Mouse (Mus musculus) limb, embryonic 10.5 days (tissue): ENCODE results near the gene Phf19. TPM values are rescaled to one million over a fixed set of nuclear protein-coding genes. Genes with fewer than 3 reads are reported as not detected.

Source experiments
- DNase-seq: peaks from one replicate; pipeline ENCODE4 v3.0.0-alpha.2; 2017; ENCODE audit warnings: low spot score
- H3K27ac ChIP-seq: fragments of 300-500 bp; sonication (generic); 2 replicates; pipeline ENCODE4 v1.5.1; 2016; ENCODE audit warnings: mild to moderate bottlenecking
- H3K27me3 ChIP-seq: fragments of 300-500 bp; sonication (generic); 2 replicates; pipeline ENCODE4 v1.6.1; 2016; ENCODE audit warnings: low read depth, mild to moderate bottlenecking; ENCODE audit not compliant: poor library complexity, severe bottlenecking
- H3K36me3 ChIP-seq: fragments of 300-500 bp; sonication (generic); 2 replicates; pipeline ENCODE4 v1.6.1; 2016; ENCODE audit warnings: mild to moderate bottlenecking, moderate library complexity
- H3K4me1 ChIP-seq: fragments of 300-500 bp; sonication (generic); 2 replicates; pipeline ENCODE4 v1.6.1; 2016
- H3K4me3 ChIP-seq: fragments of 300-500 bp; sonication (generic); 2 replicates; pipeline ENCODE4 v1.5.1; 2016; ENCODE audit warnings: mild to moderate bottlenecking, moderate library complexity
- H3K9me3 ChIP-seq: fragments of 300-500 bp; sonication (generic); replicated peaks from 2 replicates; pipeline ENCODE4 v1.6.1; 2016; ENCODE audit warnings: mild to moderate bottlenecking
- WGBS: fragments of 180-500 bp; shearing (Covaris S2); methylation state at CpG from one replicate; pipeline ENCODE4 v1.1.7; 2016; 5-methylcytosine and 5-hydroxymethylcytosine counted together
- polyA plus RNA-seq: library from polyadenylated mRNA; unstranded; fragments of >200 nt; fragmentation: Nextera tagmentation; extraction: Ambion mirVana; gene quantifications from 2 replicates; pipeline ENCODE4 v1.2.1, GENCODE M21; 2016

The Phf19 gene
- polyA plus RNA-seq, result 0.50 and 0.60 TPM in 2 replicates

GRCm38 (mm10) chr2:34913218-34914068 is at the start of gene Phf19:
Phf19 (minus strand) TSS chr2:34914026.
- peaks cover 20% of the 10 kb centered on the region for H3K4me1 ChIP-seq

DNA sequence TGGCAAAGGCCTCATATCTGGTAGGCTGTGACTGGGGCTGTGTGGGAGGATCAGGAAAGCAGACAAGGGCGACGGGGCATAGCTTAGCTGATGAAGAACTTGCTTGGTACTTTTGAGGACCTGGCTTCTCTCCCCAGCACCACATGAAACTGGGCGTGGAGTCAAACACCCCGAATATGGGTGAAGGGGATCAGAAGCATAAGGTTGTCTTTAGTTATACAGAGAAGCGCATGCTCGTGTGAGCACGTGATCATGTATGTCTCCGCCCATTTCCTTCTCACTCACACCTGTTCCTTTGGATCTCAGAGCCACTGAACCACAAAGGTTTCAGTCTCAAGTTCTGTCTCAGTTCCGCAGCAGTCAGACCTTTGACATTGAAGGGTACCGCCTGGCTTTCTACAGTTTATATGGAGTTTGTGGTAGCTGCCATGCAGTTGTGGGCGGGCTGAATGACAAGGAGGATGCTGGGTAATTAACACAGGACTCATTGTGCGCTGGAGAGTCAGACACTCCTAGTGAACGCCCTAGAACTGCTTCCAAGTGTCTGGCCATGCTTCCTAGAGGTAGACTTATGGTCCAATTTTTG is 49.6 kb upstream of the Phf19 start:
- Histone ChIP-seq H3K4me1 (peaks cover 27% of the 10 kb centered on the region), H3K27ac (no peak overlapping the region), H3K27me3 (peaks cover 25% of the 10 kb centered on the region), H3K4me3 (no peak overlapping the region), H3K9me3 (no peaks in the 10 kb centered on the region), H3K36me3 (no peaks in the 10 kb centered on the region)
- DNase-seq, result no peak
- WGBS, result 83% methylated on average over 13 of the region's 13 CpGs

More at GRCm38 (mm10) chr2:34913218-34914068, at the start of gene Phf19:
- Histone ChIP-seq H3K9me3 (no peaks in the 10 kb centered on the region), H3K4me3 (peak within 1 kb of the TSS; percentile 68), H3K27me3 (peaks cover 97% of the 10 kb centered on the region), H3K36me3 (no peaks in the 10 kb centered on the region), H3K27ac (peak within 1 kb of the TSS; percentile 62)
- WGBS, result 1% methylated on average over 56 of the region's 64 CpGs
- DNase-seq, result peak; percentile 53

- H3K36me3 ChIP-seq, result no peaks in the 10 kb centered on the region
- H3K27ac ChIP-seq, result no peak overlapping the region
- DNase-seq, result no peak
- WGBS, result 88% methylated on average over 9 of the region's 9 CpGs
- H3K9me3 ChIP-seq, result no peaks in the 10 kb centered on the region
- peaks cover 25% of the 10 kb centered on the region for H3K27me3 ChIP-seq
- H3K4me3 ChIP-seq, result no peak overlapping the region
- H3K4me1 ChIP-seq, result peaks cover 27% of the 10 kb centered on the region
Measured at GRCm38 (mm10) chr2:34962893-34963292, 49.1 kb upstream of the Phf19 start.

DNA sequence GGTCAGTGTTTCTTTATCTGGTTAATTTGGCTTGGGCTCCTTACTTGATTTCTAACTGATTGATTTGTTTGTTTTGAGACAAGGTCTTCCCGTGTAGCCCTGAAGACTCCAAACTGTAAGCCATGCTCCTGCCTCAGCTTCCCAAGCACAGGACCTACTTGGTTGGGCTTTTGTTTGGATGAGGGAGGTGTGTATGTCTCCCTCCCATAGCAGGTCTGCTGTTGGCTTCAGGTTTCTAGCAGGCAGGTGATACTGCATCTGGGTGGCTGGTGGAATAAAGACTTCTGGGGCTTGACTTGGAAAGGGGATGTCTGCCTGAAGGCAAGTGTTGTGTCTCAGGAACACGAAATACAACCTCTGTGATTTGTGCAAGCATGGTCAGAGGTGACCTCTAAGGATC is 48.4 kb upstream of the Phf19 start:
- Histone ChIP-seq H3K9me3 (no peaks in the 10 kb centered on the region), H3K36me3 (no peaks in the 10 kb centered on the region), H3K4me3 (no peak overlapping the region), H3K27me3 (peaks cover 25% of the 10 kb centered on the region), H3K4me1 (peaks cover 27% of the 10 kb centered on the region), H3K27ac (no peak overlapping the region)
- DNase-seq, result no peak
- 75% methylated on average over 2 of the region's 2 CpGs for WGBS

GRCm38 (mm10) chr2:34961481-34962036 is 47.7 kb upstream of the Phf19 start, which contains the start of gene Traf1:
Traf1 (minus strand) TSS chr2:34961772.
- Histone ChIP-seq H3K9me3 (no peaks in the 10 kb centered on the region), H3K27ac (peak within 1 kb of the TSS; percentile 66), H3K36me3 (no peaks in the 10 kb centered on the region), H3K27me3 (peaks cover 25% of the 10 kb centered on the region), H3K4me3 (peak within 1 kb of the TSS; percentile 38), H3K4me1 (peaks cover 27% of the 10 kb centered on the region)
- DNase-seq, result no peak
- WGBS, result 15% methylated on average over 20 of the region's 20 CpGs

- Histone ChIP-seq H3K9me3 (no peaks in the 10 kb centered on the region), H3K27me3 (peaks cover 25% of the 10 kb centered on the region), H3K36me3 (no peaks in the 10 kb centered on the region), H3K27ac (peak overlapping the region; percentile 66), H3K4me3 (peak overlapping the region; percentile 38), H3K4me1 (peaks cover 27% of the 10 kb centered on the region)
- WGBS, result 78% methylated on average over 6 of the region's 6 CpGs
- no peak for DNase-seq
Measured at GRCm38 (mm10) chr2:34960966-34961365, 47.1 kb upstream of the Phf19 start.

- H3K4me3 ChIP-seq, result no peak overlapping the region
- no peaks in the 10 kb centered on the region for H3K9me3 ChIP-seq
- no peak overlapping the region for H3K27ac ChIP-seq
- 94% methylated on average over 5 of the region's 5 CpGs for WGBS
- H3K4me1 ChIP-seq, result peaks cover 22% of the 10 kb centered on the region
- no peaks in the 10 kb centered on the region for H3K36me3 ChIP-seq
- no peak for DNase-seq
- H3K27me3 ChIP-seq, result peaks cover 25% of the 10 kb centered on the region
Measured at GRCm38 (mm10) chr2:34960466-34960865, 46.6 kb upstream of the Phf19 start.

GRCm38 (mm10) chr2:34958582-34958981 is 44.8 kb upstream of the Phf19 start:
- Histone ChIP-seq H3K9me3 (no peaks in the 10 kb centered on the region), H3K4me1 (peaks cover 13% of the 10 kb centered on the region), H3K27me3 (peaks cover 25% of the 10 kb centered on the region), H3K27ac (no peak overlapping the region), H3K36me3 (no peaks in the 10 kb centered on the region), H3K4me3 (no peak overlapping the region)
- DNase-seq, result no peak
- 88% methylated on average over 7 of the region's 7 CpGs for WGBS

GRCm38 (mm10) chr2:34958036-34958435 is 44.2 kb upstream of the Phf19 start:
- no peak overlapping the region for H3K27ac ChIP-seq
- H3K4me3 ChIP-seq, result no peak overlapping the region
- H3K9me3 ChIP-seq, result no peaks in the 10 kb centered on the region
- 81% methylated on average over 7 of the region's 7 CpGs for WGBS
- no peaks in the 10 kb centered on the region for H3K36me3 ChIP-seq
- H3K27me3 ChIP-seq, result peaks cover 25% of the 10 kb centered on the region
- H3K4me1 ChIP-seq, result peaks cover 9% of the 10 kb centered on the region
- DNase-seq, result no peak

GRCm38 (mm10) chr2:34957405-34957804 is 43.6 kb upstream of the Phf19 start:
- Histone ChIP-seq H3K9me3 (no peaks in the 10 kb centered on the region), H3K27me3 (peaks cover 25% of the 10 kb centered on the region), H3K4me1 (peaks cover 9% of the 10 kb centered on the region), H3K36me3 (no peaks in the 10 kb centered on the region), H3K27ac (no peak overlapping the region), H3K4me3 (no peak overlapping the region)
- WGBS, result 78% methylated on average over 1 of the region's 1 CpGs
- DNase-seq, result no peak

DNA sequence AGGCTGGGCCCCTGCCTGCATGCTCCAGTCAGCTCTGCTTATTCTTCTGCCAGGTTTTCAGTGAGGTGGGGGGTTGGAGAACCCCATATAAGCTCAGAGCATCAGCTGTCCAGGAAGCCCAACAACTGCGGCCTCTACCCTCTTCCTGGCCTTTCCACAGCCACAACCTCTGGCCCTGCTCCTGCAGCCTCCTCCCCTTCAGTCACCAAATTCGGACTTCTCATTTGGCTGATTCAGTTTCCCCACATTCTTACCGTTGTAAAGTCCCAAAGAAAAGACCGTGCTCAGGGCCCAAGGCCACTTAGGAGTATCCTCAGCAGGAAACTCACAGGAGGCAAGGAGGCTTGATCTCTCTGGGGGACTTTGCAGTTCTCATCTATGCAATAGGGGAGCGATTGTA is 43.1 kb upstream of the Phf19 start:
- 73% methylated on average over 5 of the region's 5 CpGs for WGBS
- Histone ChIP-seq H3K4me3 (no peak overlapping the region), H3K36me3 (no peaks in the 10 kb centered on the region), H3K27ac (no peak overlapping the region), H3K4me1 (peaks cover 9% of the 10 kb centered on the region), H3K9me3 (no peaks in the 10 kb centered on the region), H3K27me3 (peaks cover 20% of the 10 kb centered on the region)
- no peak for DNase-seq

GRCm38 (mm10) chr2:34954344-34954743 is 40.5 kb upstream of the Phf19 start:
- no peak for DNase-seq
- no peaks in the 10 kb centered on the region for H3K36me3 ChIP-seq
- no peaks in the 10 kb centered on the region for H3K4me1 ChIP-seq
- no peak overlapping the region for H3K4me3 ChIP-seq
- H3K27me3 ChIP-seq, result no peaks in the 10 kb centered on the region
- no peaks in the 10 kb centered on the region for H3K9me3 ChIP-seq
- H3K27ac ChIP-seq, result no peak overlapping the region

DNA sequence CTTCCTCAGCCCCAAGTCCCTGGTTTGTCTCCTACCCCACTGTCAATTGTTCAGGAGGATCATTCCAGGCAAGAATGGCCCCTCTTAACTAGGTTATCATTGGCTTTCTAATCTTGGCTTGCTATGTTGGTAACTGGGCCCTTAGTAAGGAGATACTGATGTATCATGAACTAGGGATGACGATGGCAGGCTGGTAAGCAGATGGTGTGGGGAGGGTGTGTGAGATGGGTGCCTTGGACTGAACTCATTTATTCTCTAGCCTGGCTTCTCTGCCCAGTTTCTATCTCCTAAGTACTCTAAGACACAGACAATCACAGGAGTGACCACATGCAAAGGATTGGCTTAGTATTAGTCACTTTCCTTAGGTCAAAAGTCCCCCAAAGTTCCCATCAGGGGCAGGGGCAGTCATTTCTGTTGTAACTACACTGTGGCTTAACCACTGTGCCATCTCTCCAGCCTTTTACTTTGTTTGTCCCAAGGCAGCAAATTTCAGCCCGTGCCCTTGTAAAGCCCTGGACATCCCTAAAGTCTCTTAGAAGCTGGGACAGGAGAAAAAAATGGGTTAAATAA is 39.8 kb upstream of the Phf19 start:
- Histone ChIP-seq H3K27me3 (no peaks in the 10 kb centered on the region), H3K36me3 (no peaks in the 10 kb centered on the region), H3K4me3 (no peak overlapping the region), H3K4me1 (no peaks in the 10 kb centered on the region), H3K9me3 (no peaks in the 10 kb centered on the region), H3K27ac (no peak overlapping the region)
- DNase-seq, result no peak
- WGBS, result 86% methylated on average over 2 of the region's 2 CpGs
